Mouse (Mus musculus) T-helper 1 cell (primary cell): ENCODE measurements at regions not wholly inside any gene's neighbourhood (a gene's known extent, or its start where the extent isn't known, plus 50 kb on each side); places are given as distances from the start of the nearest gene placed in this dataset.

Experiments used
- in situ Hi-C: fragments of 300-600 bp; cut with MboI, MseI; formaldehyde crosslinking; loops from one replicate; pipeline ENCODE4 v1.15.1; 2025; ENCODE audit warnings: high pct_unique_total_duplicates

- in situ Hi-C loops = no loop called here
These were observed 54.6 kb downstream of the Sox4 start for GRCm38 (mm10) chr13:28898900-28899299.

GRCm38 (mm10) chr13:28892896-28893295, 60.6 kb downstream of the Sox4 start:
- in situ Hi-C loops = no loop called here

GRCm38 (mm10) chr13:28887098-28887497, 66.4 kb downstream of the Sox4 start:
- in situ Hi-C loops = no loop called here

GRCm38 (mm10) chr13:28886691-28887090, 66.8 kb downstream of the Sox4 start:
- in situ Hi-C loops = no loop called here

GRCm38 (mm10) chr13:28885083-28886037, 68.2 kb downstream of the Sox4 start:
- in situ Hi-C loops = no loop called here

- in situ Hi-C loops = no loop called here
These were observed 69.2 kb downstream of the Sox4 start for GRCm38 (mm10) chr13:28884191-28884820.

- in situ Hi-C loops = no loop called here
These were observed 70.1 kb downstream of the Sox4 start for GRCm38 (mm10) chr13:28883398-28883797.

- in situ Hi-C loops = no loop called here
These were observed 72.6 kb downstream of the Sox4 start for GRCm38 (mm10) chr13:28880888-28881287.

GRCm38 (mm10) chr13:28878692-28879091, 74.8 kb downstream of the Sox4 start:
- in situ Hi-C loops = no loop called here

GRCm38 (mm10) chr13:28876771-28877170, 76.7 kb downstream of the Sox4 start:
- in situ Hi-C loops = no loop called here

GRCm38 (mm10) chr13:28870681-28871080, 82.8 kb downstream of the Sox4 start:
- in situ Hi-C loops = no loop called here

- in situ Hi-C loops = no loop called here
These were observed 86.3 kb downstream of the Sox4 start for GRCm38 (mm10) chr13:28867210-28867609.

- in situ Hi-C loops = no loop called here
These were observed 86.8 kb downstream of the Sox4 start for GRCm38 (mm10) chr13:28866686-28867085.

GRCm38 (mm10) chr13:28860601-28861000, 92.9 kb downstream of the Sox4 start:
- in situ Hi-C loops = no loop called here

- in situ Hi-C loops = no loop called here
These were observed 93.6 kb downstream of the Sox4 start for GRCm38 (mm10) chr13:28859829-28860427.

GRCm38 (mm10) chr13:28858001-28858400, 95.5 kb downstream of the Sox4 start:
- in situ Hi-C loops = no loop called here

GRCm38 (mm10) chr13:28857201-28857600, 96.3 kb downstream of the Sox4 start:
- in situ Hi-C loops = no loop called here

- in situ Hi-C loops = no loop called here
These were observed 97.0 kb downstream of the Sox4 start for GRCm38 (mm10) chr13:28856472-28856871.

GRCm38 (mm10) chr13:28854247-28854646, 99.3 kb downstream of the Sox4 start:
- in situ Hi-C loops = no loop called here

- in situ Hi-C loops = no loop called here
These were observed 105.2 kb downstream of the Sox4 start for GRCm38 (mm10) chr13:28848305-28848704.

- in situ Hi-C loops = no loop called here
These were observed 106.0 kb downstream of the Sox4 start for GRCm38 (mm10) chr13:28847478-28847877.

GRCm38 (mm10) chr13:28844495-28844894, 109.0 kb downstream of the Sox4 start:
- in situ Hi-C loops = no loop called here
